Mouse (Mus musculus): ENCODE measurements around the gene Rab11fip3.

- TF ChIP-seq CTCF (IDR thresholded peaks at IDR 0.05) (no peak), POLR2A (IDR thresholded peaks at IDR 0.05; ENCODE audit: insufficient read depth, low read depth, low read length) (no peak)
Observed at GRCm38 (mm10) chr17:26087059-26087564, 17.8 kb upstream of the Rab11fip3 start.
